ENCODE assay signal across 8 mouse cellular contexts in genomic region chr1:159686476-159687231, GRCm38 (mm10).
DNase-seq lines count a peak whose midpoint lies in the region; ATAC-seq lines count a peak whose summit lies in the region.
"Had no signal": no experiment of that assay in that cellular context is flagged by ENCODE, and none has a peak within 500 bp of the region (broad histone marks: within the 10 kb centered on the region; RNA-seq: fewer than 3 reads in every experiment).

No protein-coding gene starts in this region.

- peak; percentile 92 for DNase-seq in Muller cell, postnatal 12 days (ENCODE audit: inconsistent ontology term)
- DNase-seq in adrenal gland, postnatal 10 days, result peak; percentile 91
- DNase-seq in heart, postnatal 36 days, result peak; percentile 39 to 43
- peak; percentile 64 to 65 for DNase-seq in layer of hippocampus, postnatal 36 days
- peak; percentile 45 to 74 for DNase-seq in urinary bladder, adult 18-20 months (ENCODE audit: low spot score in 2 of 2)

- peaks cover 16% of the 10 kb centered on the region for H3K4me1 ChIP-seq in forebrain, embryonic 13.5 days
- peaks cover 21% of the 10 kb centered on the region for H3K4me1 ChIP-seq in midbrain, embryonic 15.5 days
- H3K4me1 ChIP-seq: embryonic facial prominence, embryonic 12.5 days had no signal

- no peaks in the 10 kb centered on the region for H3K9me3 ChIP-seq in forebrain, embryonic 13.5 days (replicated peaks)
- no peaks in the 10 kb centered on the region for H3K9me3 ChIP-seq in midbrain, embryonic 15.5 days
- H3K9me3 ChIP-seq: embryonic facial prominence, embryonic 12.5 days had no signal

- H3K4me3 ChIP-seq in forebrain, embryonic 13.5 days, result no peak overlapping the region
- H3K4me3 ChIP-seq in midbrain, embryonic 15.5 days, result no peak overlapping the region
- H3K4me3 ChIP-seq: embryonic facial prominence, embryonic 12.5 days had no signal

- no peak overlapping the region for H3K9ac ChIP-seq in forebrain, embryonic 13.5 days
- no peak overlapping the region for H3K9ac ChIP-seq in midbrain, embryonic 15.5 days
- H3K9ac ChIP-seq: embryonic facial prominence, embryonic 12.5 days had no signal

- no peaks in the 10 kb centered on the region for H3K36me3 ChIP-seq in forebrain, embryonic 13.5 days (ENCODE audit: poor library complexity, severe bottlenecking)
- no peaks in the 10 kb centered on the region for H3K36me3 ChIP-seq in midbrain, embryonic 15.5 days (replicated peaks)
- H3K36me3 ChIP-seq: embryonic facial prominence, embryonic 12.5 days had no signal

- WGBS in forebrain, embryonic 13.5 days, result 36% methylated on average over 9 of the region's 9 CpGs
- WGBS in midbrain, embryonic 15.5 days, result 34% methylated on average over 9 of the region's 9 CpGs

- H3K4me2 ChIP-seq in forebrain, embryonic 13.5 days, result peak overlapping the region; percentile 27
- no peak overlapping the region for H3K4me2 ChIP-seq in midbrain, embryonic 15.5 days
- H3K4me2 ChIP-seq: embryonic facial prominence, embryonic 12.5 days had no signal

- H3K27ac ChIP-seq in forebrain, embryonic 13.5 days, result peak overlapping the region; percentile 70
- peak overlapping the region; percentile 67 for H3K27ac ChIP-seq in midbrain, embryonic 15.5 days
- H3K27ac ChIP-seq: embryonic facial prominence, embryonic 12.5 days had no signal

- no peaks in the 10 kb centered on the region for H3K27me3 ChIP-seq in forebrain, embryonic 13.5 days
- H3K27me3 ChIP-seq in midbrain, embryonic 15.5 days (replicated peaks), result no peaks in the 10 kb centered on the region
- H3K27me3 ChIP-seq: embryonic facial prominence, embryonic 12.5 days had no signal

- peak; percentile 92 for ATAC-seq in forebrain, embryonic 13.5 days
- peak; percentile 75 for ATAC-seq in midbrain, embryonic 15.5 days (replicated peaks)

- intact Hi-C loops in heart, postnatal 36 days (cut with DNase I), result no loop called here

Comparison
In these comparisons a context has a peak if more than half of its experiments do, and no peak if none do; other contexts are left out.
1. DNase-seq: peak in every context shown above with its lines; median percentile 92 in Muller cell, postnatal 12 days; 91 in adrenal gland, postnatal 10 days; 64 in layer of hippocampus, postnatal 36 days; 60 in urinary bladder, adult 18-20 months; 41 in heart, postnatal 36 days.